Mouse (Mus musculus) embryonic facial prominence, embryonic 15.5 days (tissue): Measurements from ENCODE around the gene Vmn2r109. TPM values are rescaled to one million over a fixed set of nuclear protein-coding genes. Genes with fewer than 3 reads are reported as not detected.
"Not testable (repeated sequence)": the region's sequence is repeated elsewhere in the genome, so short reads cannot be mapped to it uniquely, and the experiment has no call there.

Experiments used
- ATAC-seq: fragments of 200-750 bp; cut with Nextera tagmentation; 2 replicates; pipeline ENCODE4 v1.8.0; 2017; ENCODE audit warnings: low read depth, moderate TSS enrichment; ENCODE audit not compliant: insufficient number of reproducible peaks, low FRiP score, low TSS enrichment
- H3K27ac ChIP-seq: fragments of 300-500 bp; sonication (generic); replicated peaks from 2 replicates; pipeline ENCODE4 v1.5.1; 2015; ENCODE audit warnings: mild to moderate bottlenecking, inconsistent platforms
- H3K27me3 ChIP-seq: fragments of 300-500 bp; sonication (generic); 2 replicates; pipeline ENCODE4 v1.6.1; 2015; ENCODE audit warnings: inconsistent platforms
- H3K36me3 ChIP-seq: fragments of 300-500 bp; sonication (generic); 2 replicates; pipeline ENCODE4 v1.6.1; 2015; ENCODE audit warnings: mild to moderate bottlenecking, inconsistent platforms
- H3K4me1 ChIP-seq: fragments of 300-500 bp; sonication (generic); 2 replicates; pipeline ENCODE4 v1.6.1; 2015; ENCODE audit warnings: inconsistent platforms
- H3K4me2 ChIP-seq: fragments of 300-500 bp; sonication (generic); replicated peaks from 2 replicates; pipeline ENCODE4 v1.6.1; 2015; ENCODE audit warnings: mild to moderate bottlenecking, inconsistent platforms
- H3K4me3 ChIP-seq: fragments of 300-500 bp; sonication (generic); replicated peaks from 2 replicates; pipeline ENCODE4 v1.5.1; 2015; ENCODE audit warnings: mild to moderate bottlenecking, inconsistent platforms
- H3K9ac ChIP-seq: fragments of 300-500 bp; sonication (generic); 2 replicates; pipeline ENCODE4 v1.6.1; 2015; ENCODE audit warnings: inconsistent platforms
- H3K9me3 ChIP-seq: fragments of 300-500 bp; sonication (generic); replicated peaks from 2 replicates; pipeline ENCODE4 v1.6.1; 2016; ENCODE audit warnings: inconsistent platforms
- WGBS: fragments of 180-500 bp; shearing (Covaris S2); methylation state at CpG from one replicate; pipeline ENCODE4 v1.1.7; 2015; 5-methylcytosine and 5-hydroxymethylcytosine counted together
- polyA plus RNA-seq: library from polyadenylated mRNA; unstranded; fragments of >200 nt; fragmentation: Nextera tagmentation; extraction: Ambion mirVana; gene quantifications from 2 replicates; pipeline ENCODE4 v1.2.1, GENCODE M21; 2015

Gene Vmn2r109
- polyA plus RNA-seq, result not detected in 2 replicates

- no peak within 1 kb of the TSS for H3K4me3 ChIP-seq
- no peak within 1 kb of the TSS for H3K4me2 ChIP-seq
- H3K27ac ChIP-seq, result no peak within 1 kb of the TSS
- ATAC-seq, result no peak
- no peaks in the 10 kb centered on the region for H3K27me3 ChIP-seq
- no peaks in the 10 kb centered on the region for H3K9me3 ChIP-seq
- H3K36me3 ChIP-seq, result no peaks in the 10 kb centered on the region
- no peak within 1 kb of the TSS for H3K9ac ChIP-seq
- no peaks in the 10 kb centered on the region for H3K4me1 ChIP-seq
- 94% methylated on average over 1 of the region's 1 CpGs for WGBS
Measured at GRCm38 (mm10) chr17:20564656-20565055, at the start of gene Vmn2r109. Gene Vmn2r109, minus strand, starts transcription at chr17:20564756.

- no peaks in the 10 kb centered on the region for H3K9me3 ChIP-seq
- no peaks in the 10 kb centered on the region for H3K4me1 ChIP-seq
- H3K4me3 ChIP-seq, result no peak within 1 kb of the TSS
- no peak within 1 kb of the TSS for H3K4me2 ChIP-seq
- H3K36me3 ChIP-seq, result no peaks in the 10 kb centered on the region
- no peak for ATAC-seq
- H3K27ac ChIP-seq, result no peak within 1 kb of the TSS
- WGBS, result 24% methylated on average over 1 of the region's 1 CpGs
- H3K27me3 ChIP-seq, result no peaks in the 10 kb centered on the region
- no peak within 1 kb of the TSS for H3K9ac ChIP-seq
Measured at GRCm38 (mm10) chr17:20596323-20596722, 31.8 kb upstream of the Vmn2r109 start, which contains the start of gene Vmn2r110. Gene Vmn2r110, minus strand, starts transcription at chr17:20596423.

- not testable (repeated sequence) for H3K27ac ChIP-seq, H3K36me3 ChIP-seq, H3K4me3 ChIP-seq, H3K9ac ChIP-seq, H3K4me2 ChIP-seq, H3K9me3 ChIP-seq, ATAC-seq, H3K4me1 ChIP-seq, H3K27me3 ChIP-seq
Measured at GRCm38 (mm10) chr17:20508247-20508646, 56.3 kb downstream of the Vmn2r109 start.

DNA sequence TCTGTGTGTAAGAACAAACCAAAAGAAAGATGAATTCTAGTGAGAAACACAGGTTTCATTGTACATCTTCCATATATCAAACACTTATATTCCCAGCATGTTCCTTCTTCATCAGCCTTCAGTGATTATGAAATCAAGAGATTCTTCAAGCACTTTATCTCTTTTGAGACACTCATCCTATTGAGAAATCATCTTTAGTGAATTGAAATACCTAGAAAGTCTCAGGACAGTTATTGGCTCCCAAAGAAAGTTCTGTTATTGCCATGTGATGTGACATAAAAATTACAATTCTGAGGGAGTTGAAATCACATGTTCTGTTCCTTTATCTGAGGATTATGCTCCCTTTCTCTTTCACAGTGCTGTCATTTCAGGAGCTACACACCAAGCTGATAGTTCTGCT, 66.7 kb downstream of the Vmn2r109 start, which contains the start of gene Vmn1r225:
Gene Vmn1r225, plus strand, starts transcription at position 301 of the 400 bp plus-strand sequence.
- H3K36me3 ChIP-seq, result no peaks in the 10 kb centered on the region
- no peaks in the 10 kb centered on the region for H3K27me3 ChIP-seq
- H3K9me3 ChIP-seq, result no peaks in the 10 kb centered on the region
- H3K9ac ChIP-seq, result no peak within 1 kb of the TSS
- no peak within 1 kb of the TSS for H3K27ac ChIP-seq
- no peak for ATAC-seq
- H3K4me1 ChIP-seq, result no peaks in the 10 kb centered on the region
- H3K4me2 ChIP-seq, result no peak within 1 kb of the TSS
- no peak within 1 kb of the TSS for H3K4me3 ChIP-seq

Other genes with a start within 250 kb of the Vmn2r109 start
- gene Vmn2r107, start 219.5 kb downstream of the Vmn2r109 start, polyA plus RNA-seq, result not detected in 2 replicates
- not detected in 2 replicates for gene Vmn1r224, start 150.6 kb downstream of the Vmn2r109 start, polyA plus RNA-seq
- not detected in 2 replicates for gene Vmn2r108, start 83.4 kb downstream of the Vmn2r109 start, polyA plus RNA-seq
- gene Vmn1r225, start 66.6 kb downstream of the Vmn2r109 start, polyA plus RNA-seq, result not detected in 2 replicates
- 0.01 and 0.04 TPM in 2 replicates for gene Vmn2r110, start 31.7 kb upstream of the Vmn2r109 start, polyA plus RNA-seq
- not detected in 2 replicates for gene Fpr-rs3, start 60.1 kb upstream of the Vmn2r109 start, polyA plus RNA-seq
- gene Vmn1r226, start 118.1 kb upstream of the Vmn2r109 start, polyA plus RNA-seq, result not detected in 2 replicates
- gene Vmn1r227, start 165.1 kb upstream of the Vmn2r109 start, polyA plus RNA-seq, result not detected in 2 replicates
- 0.05 TPM in 1 of 2 replicates, not detected in the other for gene Vmn1r228, start 221.4 kb upstream of the Vmn2r109 start, polyA plus RNA-seq
- not detected in 2 replicates for gene Vmn1r229, start 246.8 kb upstream of the Vmn2r109 start, polyA plus RNA-seq